Mouse (Mus musculus) brain, adult 10 weeks (tissue): ENCODE data around the gene Ppp1r26. TPM values are rescaled to one million over a fixed set of nuclear protein-coding genes. Genes with fewer than 3 reads are reported as not detected.

Source experiments
- polyA plus RNA-seq: library from polyadenylated mRNA; stranded (reverse); fragments of 350-450 nt; fragmentation: Illumina TruSeq; extraction: RNeasy Lipid Tissue Mini Kit (QIAGEN cat#74804); gene quantifications from one replicate; pipeline ENCODE4 v1.2.3, GENCODE M21; 2015; ENCODE audit warnings: low read depth, low replicate concordance

The Ppp1r26 gene
- polyA plus RNA-seq, result 12.2 TPM

GRCm38 (mm10) chr2:28446515-28447314 is at the start of gene Ppp1r26:
TSS of gene Ppp1r26 (plus strand) at chr2:28446800.

GRCm38 (mm10) chr2:28465836-28466518 is 19.4 kb downstream of the Ppp1r26 start, which contains the start of gene 1700007K13Rik:
TSS of gene 1700007K13Rik (minus strand) at chr2:28466332.

GRCm38 (mm10) chr2:28467860-28468485 is 21.4 kb downstream of the Ppp1r26 start, which contains the start of gene Mrps2:
TSS of gene Mrps2 (plus strand) at chr2:28468066.

DNA sequence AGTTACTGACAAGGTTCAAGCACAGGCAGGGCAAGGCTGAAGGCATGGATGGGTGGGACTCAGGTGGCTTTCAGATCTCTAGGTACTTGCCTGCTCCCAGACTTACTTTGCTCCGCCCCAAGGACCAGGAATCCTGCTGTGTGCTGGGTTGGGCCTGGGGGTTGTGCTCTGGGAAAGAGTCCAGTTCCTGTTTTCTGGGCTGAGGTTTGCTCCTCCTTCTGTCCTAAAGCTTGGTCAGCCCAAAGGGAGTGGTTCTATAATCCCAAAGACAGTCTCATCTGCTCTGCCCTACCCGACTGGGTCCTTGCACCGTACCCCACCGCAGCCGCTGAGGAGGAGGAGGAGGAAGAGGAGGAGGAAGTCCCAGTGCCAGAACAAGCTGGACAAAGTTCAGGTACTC is 50.1 kb downstream of the Ppp1r26 start, which contains the start of gene Gbgt1:
Gbgt1 (plus strand) TSS at position 221 of the 400 bp plus-strand sequence.

Other genes starting within 250 kb of the Ppp1r26 start
- 7.3 TPM for gene 1700007K13Rik, start 19.5 kb downstream of the Ppp1r26 start, polyA plus RNA-seq
- 33.7 TPM for gene Mrps2, start 21.3 kb downstream of the Ppp1r26 start, polyA plus RNA-seq
- 0.64 TPM for gene Gbgt1, start 50.1 kb downstream of the Ppp1r26 start, polyA plus RNA-seq
- gene Gm10134, start 59.3 kb downstream of the Ppp1r26 start, polyA plus RNA-seq, result not detected
- 54.0 TPM for gene Ralgds, start 66.3 kb downstream of the Ppp1r26 start, polyA plus RNA-seq
- not detected for gene Cel, start 116.6 kb downstream of the Ppp1r26 start, polyA plus RNA-seq
- 17.9 TPM for gene Gtf3c5, start 137.0 kb downstream of the Ppp1r26 start, polyA plus RNA-seq
- not detected for gene Gfi1b, start 175.2 kb downstream of the Ppp1r26 start, polyA plus RNA-seq
- gene Tsc1, start 194.4 kb downstream of the Ppp1r26 start, polyA plus RNA-seq, result 26.9 TPM